Mouse (Mus musculus): ENCODE data around the gene 1700003E16Rik. TPM values are rescaled to one million over a fixed set of nuclear protein-coding genes. Genes with fewer than 3 reads are reported as not detected.

The 1700003E16Rik gene
- polyA plus RNA-seq, 1 experiment from 2014 or later, result 0.30 TPM

- 55% methylated on average over 12 of the region's 12 CpGs for WGBS (ENCODE audit: insufficient replicate concordance)
- no peaks in the 10 kb centered on the region; the same call in 1 of the 2 replicates for H3K4me1 ChIP-seq (ENCODE audit: control insufficient read depth, low read depth, low read length)
- ATAC-seq (ENCODE audit: low read depth), result 0 out of 2 replicates have a peak, but pooled peaks have one; percentile 19
- no peaks in the 10 kb centered on the region for H3K27me3 ChIP-seq (ENCODE audit: control insufficient read depth, insufficient read depth, low read depth, low read length)
- H3K27ac ChIP-seq (ENCODE audit: low read length), result no peak overlapping the region
- H3K36me3 ChIP-seq (ENCODE audit: control insufficient read depth, insufficient read depth), result peaks cover 2% of the 10 kb centered on the region
- no peak overlapping the region for H3K4me2 ChIP-seq (ENCODE audit: low read depth, low read length)
- H3K9me3 ChIP-seq (replicated peaks; ENCODE audit: control insufficient read depth, low read length), result no peaks in the 10 kb centered on the region
- H3K9ac ChIP-seq (ENCODE audit: low read depth, low read length), result no peak overlapping the region
- no peak overlapping the region for H3K4me3 ChIP-seq (ENCODE audit: low read depth, low read length)
These were observed 23.4 kb downstream of the 1700003E16Rik start for GRCm38 (mm10) chr6:83179390-83180117.

GRCm38 (mm10) chr6:83180605-83181004, 24.4 kb downstream of the 1700003E16Rik start:
- peaks cover 2% of the 10 kb centered on the region for H3K36me3 ChIP-seq (ENCODE audit: control insufficient read depth, insufficient read depth)
- no peak overlapping the region for H3K27ac ChIP-seq (ENCODE audit: low read length)
- no peak for ATAC-seq (ENCODE audit: low read depth)
- 53% methylated on average over 6 of the region's 6 CpGs for WGBS (ENCODE audit: insufficient replicate concordance)
- H3K9me3 ChIP-seq (replicated peaks; ENCODE audit: control insufficient read depth, low read length), result no peaks in the 10 kb centered on the region
- no peak overlapping the region for H3K9ac ChIP-seq (ENCODE audit: low read depth, low read length)
- peaks cover under 1% of the 10 kb centered on the region for H3K4me1 ChIP-seq (ENCODE audit: control insufficient read depth, low read depth, low read length)
- H3K4me3 ChIP-seq (ENCODE audit: low read depth, low read length), result no peak overlapping the region
- no peak overlapping the region for H3K4me2 ChIP-seq (ENCODE audit: low read depth, low read length)
- H3K27me3 ChIP-seq (ENCODE audit: control insufficient read depth, insufficient read depth, low read depth, low read length), result no peaks in the 10 kb centered on the region

GRCm38 (mm10) chr6:83184858-83185435, 28.7 kb downstream of the 1700003E16Rik start:
- no peak overlapping the region for H3K27ac ChIP-seq (ENCODE audit: low read length)
- 88% methylated on average over 3 of the region's 3 CpGs for WGBS (ENCODE audit: insufficient replicate concordance)
- H3K4me2 ChIP-seq (ENCODE audit: low read depth, low read length), result no peak overlapping the region
- peaks cover 5% of the 10 kb centered on the region for H3K36me3 ChIP-seq (ENCODE audit: control insufficient read depth, insufficient read depth)
- H3K27me3 ChIP-seq (ENCODE audit: control insufficient read depth, insufficient read depth, low read depth, low read length), result no peaks in the 10 kb centered on the region
- H3K9ac ChIP-seq (ENCODE audit: low read depth, low read length), result no peak overlapping the region
- no peaks in the 10 kb centered on the region for H3K9me3 ChIP-seq (replicated peaks; ENCODE audit: control insufficient read depth, low read length)
- no peak overlapping the region for H3K4me3 ChIP-seq (ENCODE audit: low read depth, low read length)
- peaks cover 3% of the 10 kb centered on the region for H3K4me1 ChIP-seq (ENCODE audit: control insufficient read depth, low read depth, low read length)
- ATAC-seq (ENCODE audit: low read depth), result no peak

GRCm38 (mm10) chr6:83185895-83186861, 30.0 kb downstream of the 1700003E16Rik start:
- Histone ChIP-seq H3K4me3 (ENCODE audit: low read depth, low read length) (no peak overlapping the region), H3K27me3 (ENCODE audit: control insufficient read depth, insufficient read depth, low read depth, low read length) (no peaks in the 10 kb centered on the region), H3K4me1 (ENCODE audit: control insufficient read depth, low read depth, low read length) (peaks cover 3% of the 10 kb centered on the region), H3K9me3 (replicated peaks; ENCODE audit: control insufficient read depth, low read length) (no peaks in the 10 kb centered on the region), H3K4me2 (ENCODE audit: low read depth, low read length) (no peak overlapping the region), H3K36me3 (ENCODE audit: control insufficient read depth, insufficient read depth) (peaks cover 11% of the 10 kb centered on the region), H3K27ac (ENCODE audit: low read length) (no peak overlapping the region), H3K9ac (ENCODE audit: low read depth, low read length) (no peak overlapping the region)
- 24% methylated on average over 25 of the region's 25 CpGs for WGBS (ENCODE audit: insufficient replicate concordance)
- ATAC-seq (ENCODE audit: low read depth), result peak; percentile 69

GRCm38 (mm10) chr6:83186946-83187345, 30.7 kb downstream of the 1700003E16Rik start:
- H3K9ac ChIP-seq (ENCODE audit: low read depth, low read length), result no peak overlapping the region
- WGBS (ENCODE audit: insufficient replicate concordance), result 81% methylated on average over 2 of the region's 2 CpGs
- peaks cover 17% of the 10 kb centered on the region for H3K36me3 ChIP-seq (ENCODE audit: control insufficient read depth, insufficient read depth)
- no peak overlapping the region for H3K4me3 ChIP-seq (ENCODE audit: low read depth, low read length)
- no peak overlapping the region for H3K4me2 ChIP-seq (ENCODE audit: low read depth, low read length)
- H3K4me1 ChIP-seq (ENCODE audit: control insufficient read depth, low read depth, low read length), result peaks cover 3% of the 10 kb centered on the region
- H3K27me3 ChIP-seq (ENCODE audit: control insufficient read depth, insufficient read depth, low read depth, low read length), result no peaks in the 10 kb centered on the region
- ATAC-seq (ENCODE audit: low read depth), result no peak
- no peaks in the 10 kb centered on the region for H3K9me3 ChIP-seq (replicated peaks; ENCODE audit: control insufficient read depth, low read length)
- H3K27ac ChIP-seq (ENCODE audit: low read length), result no peak overlapping the region

GRCm38 (mm10) chr6:83193571-83193970, 37.4 kb downstream of the 1700003E16Rik start:
- H3K9ac ChIP-seq (ENCODE audit: low read depth, low read length), result no peak overlapping the region
- H3K4me3 ChIP-seq (ENCODE audit: low read depth, low read length), result no peak overlapping the region
- peaks cover 57% of the 10 kb centered on the region for H3K36me3 ChIP-seq (ENCODE audit: control insufficient read depth, insufficient read depth)
- no peaks in the 10 kb centered on the region for H3K4me1 ChIP-seq (ENCODE audit: control insufficient read depth, low read depth, low read length)
- no peaks in the 10 kb centered on the region for H3K9me3 ChIP-seq (replicated peaks; ENCODE audit: control insufficient read depth, low read length)
- WGBS (ENCODE audit: insufficient replicate concordance), result 76% methylated on average over 7 of the region's 7 CpGs
- no peak overlapping the region for H3K27ac ChIP-seq (ENCODE audit: low read length)
- no peak for ATAC-seq (ENCODE audit: low read depth)
- H3K27me3 ChIP-seq (ENCODE audit: control insufficient read depth, insufficient read depth, low read depth, low read length), result no peaks in the 10 kb centered on the region
- H3K4me2 ChIP-seq (ENCODE audit: low read depth, low read length), result no peak overlapping the region

- H3K4me2 ChIP-seq (ENCODE audit: low read depth, low read length), result no peak overlapping the region
- H3K4me1 ChIP-seq (ENCODE audit: control insufficient read depth, low read depth, low read length), result no peaks in the 10 kb centered on the region
- no peak overlapping the region for H3K9ac ChIP-seq (ENCODE audit: low read depth, low read length)
- no peaks in the 10 kb centered on the region for H3K9me3 ChIP-seq (replicated peaks; ENCODE audit: control insufficient read depth, low read length)
- H3K36me3 ChIP-seq (ENCODE audit: control insufficient read depth, insufficient read depth), result peaks cover 39% of the 10 kb centered on the region
- 68% methylated on average over 15 of the region's 15 CpGs for WGBS (ENCODE audit: insufficient replicate concordance)
- H3K27me3 ChIP-seq (ENCODE audit: control insufficient read depth, insufficient read depth, low read depth, low read length), result no peaks in the 10 kb centered on the region
- ATAC-seq (ENCODE audit: low read depth), result no peak
- H3K4me3 ChIP-seq (ENCODE audit: low read depth, low read length), result no peak overlapping the region
- no peak overlapping the region for H3K27ac ChIP-seq (ENCODE audit: low read length)
These were observed 41.3 kb downstream of the 1700003E16Rik start for GRCm38 (mm10) chr6:83197345-83198004.

GRCm38 (mm10) chr6:83203320-83203719, 47.1 kb downstream of the 1700003E16Rik start:
- H3K9me3 ChIP-seq (replicated peaks; ENCODE audit: control insufficient read depth, low read length), result no peaks in the 10 kb centered on the region
- no peaks in the 10 kb centered on the region for H3K27me3 ChIP-seq (ENCODE audit: control insufficient read depth, insufficient read depth, low read depth, low read length)
- no peak overlapping the region for H3K4me2 ChIP-seq (ENCODE audit: low read depth, low read length)
- no peaks in the 10 kb centered on the region; the same call in 1 of the 2 replicates for H3K36me3 ChIP-seq (ENCODE audit: control insufficient read depth, insufficient read depth)
- H3K4me1 ChIP-seq (ENCODE audit: control insufficient read depth, low read depth, low read length), result no peaks in the 10 kb centered on the region
- H3K27ac ChIP-seq (ENCODE audit: low read length), result no peak overlapping the region
- ATAC-seq (ENCODE audit: low read depth), result no peak
- 64% methylated on average over 4 of the region's 4 CpGs for WGBS (ENCODE audit: insufficient replicate concordance)
- H3K4me3 ChIP-seq (ENCODE audit: low read depth, low read length), result no peak overlapping the region
- no peak overlapping the region for H3K9ac ChIP-seq (ENCODE audit: low read depth, low read length)
